Mouse (Mus musculus): Measurements from ENCODE around the gene Gpank1.

DNA sequence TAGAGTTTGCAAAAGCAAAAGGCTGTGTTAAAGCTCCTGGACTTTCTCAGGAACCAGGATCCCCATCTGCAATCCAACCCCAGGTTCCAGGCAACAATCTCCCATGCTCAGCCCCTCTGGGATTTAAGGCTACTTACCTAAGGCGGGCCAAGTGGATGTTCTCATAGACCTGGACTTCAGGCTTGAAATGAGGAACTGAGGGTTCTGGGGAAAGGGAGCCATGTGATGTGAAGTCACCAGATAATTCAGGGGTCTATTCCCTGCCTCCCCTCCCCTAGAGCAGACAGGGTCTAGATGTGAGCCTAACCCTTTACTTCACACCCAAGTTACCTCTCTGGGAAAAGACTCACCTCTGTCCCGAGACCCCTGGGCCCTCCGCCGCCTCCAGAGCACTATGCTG lies 40.5 kb upstream of the Gpank1 start:
- no peak for TF ChIP-seq GATA1 (IDR thresholded peaks at IDR 0.05; ENCODE audit: low read length)
- no peak for TF ChIP-seq TAL1 (IDR thresholded peaks at IDR 0.05; ENCODE audit: low read length)

All from erythroblast, embryonic 14.5 days (primary cell).